Mouse (Mus musculus): ENCODE results near the gene Metap1d.

- TF ChIP-seq CTCF (IDR thresholded peaks at IDR 0.05; ENCODE audit: low read depth), result no peak
- TF ChIP-seq EP300 (IDR thresholded peaks at IDR 0.05; ENCODE audit: low read depth), result no peak
These were observed 90.9 kb downstream of the Metap1d start for GRCm38 (mm10) chr2:71543948-71544347.
